Mouse (Mus musculus) heart, embryonic 12.5 days (tissue): ENCODE measurements around the gene Rtn2. TPM values are rescaled to one million over a fixed set of nuclear protein-coding genes. Genes with fewer than 3 reads are reported as not detected.

Experiments
- ATAC-seq: fragments of 200-750 bp; cut with Nextera tagmentation; 2 replicates; pipeline ENCODE4 v1.8.0; 2017; ENCODE audit warnings: moderate TSS enrichment, moderate library complexity; ENCODE audit not compliant: insufficient number of reproducible peaks, low FRiP score
- H3K27ac ChIP-seq: fragments of 300-500 bp; sonication (generic); 2 replicates; pipeline ENCODE4 v1.5.1; 2016; ENCODE audit warnings: mild to moderate bottlenecking, moderate library complexity; ENCODE audit not compliant: poor library complexity, severe bottlenecking
- H3K27me3 ChIP-seq: fragments of 300-500 bp; sonication (generic); replicated peaks from 2 replicates; pipeline ENCODE4 v1.6.1; 2016; ENCODE audit warnings: mild to moderate bottlenecking, moderate library complexity
- H3K36me3 ChIP-seq: fragments of 300-500 bp; sonication (generic); 2 replicates; pipeline ENCODE4 v1.6.1; 2016; ENCODE audit warnings: mild to moderate bottlenecking, moderate library complexity
- H3K4me1 ChIP-seq: fragments of 300-500 bp; sonication (generic); replicated peaks from 2 replicates; pipeline ENCODE4 v1.6.1; 2016; ENCODE audit warnings: mild to moderate bottlenecking
- H3K4me2 ChIP-seq: fragments of 300-500 bp; sonication (generic); 2 replicates; pipeline ENCODE4 v1.6.1; 2016; ENCODE audit warnings: mild to moderate bottlenecking, moderate library complexity
- H3K4me3 ChIP-seq: fragments of 300-500 bp; sonication (generic); 2 replicates; pipeline ENCODE4 v1.5.1; 2016; ENCODE audit warnings: mild to moderate bottlenecking
- H3K9ac ChIP-seq: fragments of 300-500 bp; sonication (generic); 2 replicates; pipeline ENCODE4 v1.6.1; 2016; ENCODE audit warnings: mild to moderate bottlenecking, moderate library complexity
- H3K9me3 ChIP-seq: fragments of 300-500 bp; sonication (generic); replicated peaks from 2 replicates; pipeline ENCODE4 v1.6.1; 2016; ENCODE audit warnings: mild to moderate bottlenecking, moderate library complexity
- WGBS: fragments of 180-500 bp; shearing (Covaris S2); methylation state at CpG from one replicate; pipeline ENCODE4 v1.1.7; 2016; 5-methylcytosine and 5-hydroxymethylcytosine counted together
- polyA plus RNA-seq: library from polyadenylated mRNA; unstranded; fragments of >200 nt; fragmentation: Nextera tagmentation; extraction: Ambion mirVana; gene quantifications from 2 replicates; pipeline ENCODE4 v1.2.1, GENCODE M21; 2016

Rtn2 gene
- polyA plus RNA-seq, 1 experiment from 2014 or later, result 23.6 TPM

DNA sequence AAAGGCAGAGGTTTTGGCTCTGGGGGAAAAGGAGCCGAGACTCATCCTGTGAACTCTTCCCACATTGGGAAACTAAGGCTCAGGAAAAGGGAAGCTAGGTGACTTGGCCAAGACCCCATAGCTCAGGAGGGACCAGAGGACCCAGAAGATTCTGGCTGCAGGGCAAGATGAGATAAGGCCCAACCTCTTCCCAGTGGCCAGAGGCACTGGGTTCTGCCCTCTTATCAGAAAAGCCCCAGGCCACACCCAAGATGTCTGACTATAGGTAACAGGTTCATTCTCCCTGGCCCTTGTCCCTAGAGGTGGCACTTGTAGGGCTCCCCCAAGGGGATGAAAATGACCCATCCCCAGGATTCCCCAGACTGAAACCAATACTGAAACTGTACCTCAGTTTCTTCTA, 35.6 kb upstream of the Rtn2 start:
- WGBS, result 92% methylated on average over 1 of the region's 1 CpGs
- Histone ChIP-seq H3K27ac (no peak overlapping the region), H3K9me3 (no peaks in the 10 kb centered on the region), H3K4me2 (no peak overlapping the region), H3K9ac (no peak overlapping the region), H3K4me1 (no peaks in the 10 kb centered on the region), H3K4me3 (no peak overlapping the region), H3K27me3 (no peaks in the 10 kb centered on the region), H3K36me3 (peaks cover 43% of the 10 kb centered on the region)
- no peak for ATAC-seq

DNA sequence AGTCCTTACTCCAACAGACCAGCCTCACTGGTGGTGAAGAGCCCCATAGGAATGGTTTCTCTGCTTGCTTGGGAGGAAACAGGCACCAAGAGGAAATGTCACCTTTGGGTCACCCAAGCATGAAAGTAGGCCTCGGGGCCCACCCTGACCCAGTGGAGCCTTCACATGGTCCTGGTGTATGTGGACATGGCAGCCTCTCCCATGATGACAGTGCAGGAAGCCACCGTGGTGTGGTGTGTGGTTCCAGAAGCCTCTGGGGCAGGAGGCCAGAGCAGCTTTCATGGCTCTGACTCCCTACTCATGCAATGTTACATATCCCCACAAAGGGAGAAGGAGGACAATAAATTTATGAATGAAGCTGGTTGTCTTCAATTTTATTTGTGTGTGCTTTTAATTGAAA, 34.9 kb upstream of the Rtn2 start:
- no peaks in the 10 kb centered on the region for H3K27me3 ChIP-seq
- no peak overlapping the region for H3K4me2 ChIP-seq
- H3K9me3 ChIP-seq, result no peaks in the 10 kb centered on the region
- WGBS, result 94% methylated on average over 2 of the region's 2 CpGs
- no peak overlapping the region for H3K4me3 ChIP-seq
- peaks cover 43% of the 10 kb centered on the region for H3K36me3 ChIP-seq
- no peak for ATAC-seq
- H3K27ac ChIP-seq, result no peak overlapping the region
- H3K4me1 ChIP-seq, result no peaks in the 10 kb centered on the region
- H3K9ac ChIP-seq, result no peak overlapping the region

GRCm38 (mm10) chr7:19252078-19252477, 30.3 kb upstream of the Rtn2 start:
- 87% methylated on average over 4 of the region's 4 CpGs for WGBS
- H3K27ac ChIP-seq, result no peak overlapping the region
- H3K4me3 ChIP-seq, result no peak overlapping the region
- no peaks in the 10 kb centered on the region for H3K4me1 ChIP-seq
- H3K4me2 ChIP-seq, result no peak overlapping the region
- no peaks in the 10 kb centered on the region for H3K9me3 ChIP-seq
- peaks cover 41% of the 10 kb centered on the region for H3K36me3 ChIP-seq
- H3K27me3 ChIP-seq, result no peaks in the 10 kb centered on the region
- ATAC-seq, result no peak
- no peak overlapping the region for H3K9ac ChIP-seq

- WGBS, result 64% methylated on average over 5 of the region's 5 CpGs
- H3K4me2 ChIP-seq, result no peak overlapping the region
- no peaks in the 10 kb centered on the region; the same call in 1 of the 2 replicates for H3K4me1 ChIP-seq
- H3K9me3 ChIP-seq, result no peaks in the 10 kb centered on the region
- no peaks in the 10 kb centered on the region for H3K27me3 ChIP-seq
- no peak overlapping the region for H3K4me3 ChIP-seq
- H3K36me3 ChIP-seq, result peaks cover 47% of the 10 kb centered on the region
- no peak for ATAC-seq
- no peak overlapping the region for H3K27ac ChIP-seq
- no peak overlapping the region for H3K9ac ChIP-seq
Observed at GRCm38 (mm10) chr7:19253437-19253836, 29.0 kb upstream of the Rtn2 start.

- no peaks in the 10 kb centered on the region for H3K27me3 ChIP-seq
- 83% methylated on average over 17 of the region's 17 CpGs for WGBS
- no peak overlapping the region for H3K27ac ChIP-seq
- H3K4me2 ChIP-seq, result no peak overlapping the region
- no peak for ATAC-seq
- H3K36me3 ChIP-seq, result peaks cover 67% of the 10 kb centered on the region
- H3K9me3 ChIP-seq, result no peaks in the 10 kb centered on the region
- H3K4me3 ChIP-seq, result no peak overlapping the region
- no peaks in the 10 kb centered on the region; the same call in 1 of the 2 replicates for H3K4me1 ChIP-seq
- no peak overlapping the region for H3K9ac ChIP-seq
Observed at GRCm38 (mm10) chr7:19255395-19255794, 27.0 kb upstream of the Rtn2 start.

DNA sequence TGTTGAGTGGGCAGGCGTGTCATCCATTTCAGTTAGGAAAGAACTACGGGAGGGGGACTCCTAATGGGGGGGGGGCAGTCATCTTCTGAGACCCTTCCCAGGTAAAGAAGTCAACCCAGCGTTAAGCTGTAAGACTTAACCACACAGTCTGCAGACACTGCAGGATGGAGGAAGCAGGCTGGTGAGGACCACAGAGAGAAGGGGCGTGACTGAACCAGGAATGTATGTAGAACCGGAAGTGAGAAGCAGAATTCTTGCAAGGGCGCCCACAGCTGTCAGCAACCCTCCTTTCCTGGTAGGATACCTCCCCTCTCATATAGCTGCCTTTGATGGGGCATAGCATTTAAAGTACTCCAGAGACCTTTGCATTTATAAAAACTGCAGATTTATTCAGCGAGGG, 25.9 kb upstream of the Rtn2 start:
- H3K27ac ChIP-seq, result no peak overlapping the region

DNA sequence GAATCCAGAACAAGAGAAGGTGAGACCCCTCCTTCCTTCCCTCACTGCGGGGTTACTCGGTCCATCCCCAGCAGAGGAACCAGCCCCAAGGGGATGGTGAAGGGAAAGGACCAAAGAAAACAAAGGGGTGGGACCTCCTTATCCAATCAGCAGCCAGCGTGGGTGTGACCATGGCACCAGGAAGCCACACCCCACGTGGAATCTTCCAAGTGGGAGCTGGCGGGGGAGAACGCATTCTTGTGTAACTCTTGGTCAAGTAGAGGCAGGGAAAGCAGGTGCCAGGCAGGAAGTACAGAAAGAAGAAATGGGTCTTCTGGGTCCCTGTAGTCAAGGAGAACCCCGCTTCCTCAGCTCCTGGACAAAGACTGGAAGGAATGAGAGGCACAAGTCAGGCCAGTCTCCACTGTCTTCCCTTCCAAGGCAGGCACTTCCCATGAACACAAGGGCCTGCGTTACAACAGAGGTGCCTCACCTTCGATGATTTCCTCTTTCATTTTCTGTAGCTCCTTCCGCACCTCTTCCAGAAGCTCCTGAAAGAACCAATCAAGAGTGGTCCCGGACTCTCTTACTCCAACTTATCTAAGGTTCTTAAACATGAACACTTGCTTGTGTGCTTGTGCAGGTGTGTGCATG, 24.9 kb upstream of the Rtn2 start:
- no peaks in the 10 kb centered on the region; the same call in 1 of the 2 replicates for H3K4me1 ChIP-seq
- H3K27ac ChIP-seq, result no peak overlapping the region; the same call in 1 of the 2 replicates
- 37% methylated on average over 11 of the region's 11 CpGs for WGBS
- peaks cover 82% of the 10 kb centered on the region for H3K36me3 ChIP-seq
- H3K4me2 ChIP-seq, result no peak overlapping the region
- no peaks in the 10 kb centered on the region for H3K27me3 ChIP-seq
- no peaks in the 10 kb centered on the region for H3K9me3 ChIP-seq
- H3K9ac ChIP-seq, result no peak overlapping the region
- H3K4me3 ChIP-seq, result no peak overlapping the region
- ATAC-seq, result peak; percentile 91

More for the DNA sequence above, 25.9 kb upstream of the Rtn2 start:
- no peak for ATAC-seq
- H3K4me1 ChIP-seq, result no peaks in the 10 kb centered on the region; the same call in 1 of the 2 replicates
- 81% methylated on average over 7 of the region's 7 CpGs for WGBS
- H3K9ac ChIP-seq, result no peak overlapping the region
- H3K4me3 ChIP-seq, result no peak overlapping the region
- no peaks in the 10 kb centered on the region for H3K27me3 ChIP-seq
- peaks cover 73% of the 10 kb centered on the region for H3K36me3 ChIP-seq
- no peak overlapping the region for H3K4me2 ChIP-seq
- no peaks in the 10 kb centered on the region for H3K9me3 ChIP-seq

- Histone ChIP-seq H3K36me3 (peaks cover 91% of the 10 kb centered on the region), H3K4me1 (no peaks in the 10 kb centered on the region; the same call in 1 of the 2 replicates), H3K9me3 (no peaks in the 10 kb centered on the region), H3K9ac (no peak overlapping the region), H3K27ac (no peak overlapping the region), H3K4me2 (no peak overlapping the region), H3K4me3 (no peak overlapping the region), H3K27me3 (no peaks in the 10 kb centered on the region)
- WGBS, result 79% methylated on average over 3 of the region's 3 CpGs
- no peak for ATAC-seq
Observed at GRCm38 (mm10) chr7:19258336-19258735, 24.1 kb upstream of the Rtn2 start.

GRCm38 (mm10) chr7:19265147-19265546, 17.3 kb upstream of the Rtn2 start:
- Histone ChIP-seq H3K9me3 (no peaks in the 10 kb centered on the region), H3K36me3 (peaks cover 76% of the 10 kb centered on the region), H3K4me1 (peaks cover 52% of the 10 kb centered on the region), H3K4me2 (0 out of 2 replicates have a peak overlapping the region, but pooled peaks have one; percentile 19), H3K9ac (0 out of 2 replicates have a peak overlapping the region, but pooled peaks have one; percentile 16), H3K27ac (no peak overlapping the region), H3K4me3 (no peak overlapping the region), H3K27me3 (no peaks in the 10 kb centered on the region)
- 13% methylated on average over 7 of the region's 7 CpGs for WGBS
- no peak for ATAC-seq

GRCm38 (mm10) chr7:19265928-19266822, 16.2 kb upstream of the Rtn2 start:
- no peak overlapping the region for H3K4me3 ChIP-seq
- no peaks in the 10 kb centered on the region for H3K9me3 ChIP-seq
- H3K36me3 ChIP-seq, result peaks cover 65% of the 10 kb centered on the region
- ATAC-seq, result no peak
- peaks cover 52% of the 10 kb centered on the region for H3K4me1 ChIP-seq
- WGBS, result 63% methylated on average over 10 of the region's 10 CpGs
- H3K27me3 ChIP-seq, result no peaks in the 10 kb centered on the region
- H3K27ac ChIP-seq, result 0 out of 2 replicates have a peak overlapping the region, but pooled peaks have one; percentile 45
- H3K9ac ChIP-seq, result peak overlapping the region; percentile 49
- H3K4me2 ChIP-seq, result peak overlapping the region; percentile 22; the same call in 1 of the 2 replicates

DNA sequence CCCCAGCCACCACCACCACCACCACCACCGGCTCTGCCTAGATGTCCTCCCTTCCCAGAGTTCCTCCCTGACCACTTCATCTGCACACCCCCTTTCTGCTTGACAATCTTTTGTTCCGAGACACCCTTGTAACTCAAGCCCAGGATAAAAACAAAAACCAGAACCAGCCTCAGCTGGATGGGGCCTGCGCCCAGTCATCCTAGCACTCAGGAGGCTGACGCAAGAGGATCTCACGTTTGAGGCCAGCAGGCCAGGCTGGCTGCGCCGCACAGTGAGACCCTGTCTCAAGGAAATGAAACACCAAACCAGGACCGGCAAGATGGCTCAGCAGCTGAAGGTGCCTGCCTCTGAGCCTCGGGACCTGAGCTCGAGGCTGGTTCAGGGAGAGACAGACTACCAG, 15.4 kb upstream of the Rtn2 start:
- no peak for ATAC-seq
- Histone ChIP-seq H3K27me3 (no peaks in the 10 kb centered on the region), H3K9me3 (no peaks in the 10 kb centered on the region), H3K27ac (peak overlapping the region; percentile 45), H3K4me1 (peaks cover 52% of the 10 kb centered on the region), H3K9ac (peak overlapping the region; percentile 49; the same call in 1 of the 2 replicates), H3K4me2 (peak overlapping the region; percentile 27), H3K36me3 (peaks cover 56% of the 10 kb centered on the region), H3K4me3 (no peak overlapping the region)
- 58% methylated on average over 10 of the region's 10 CpGs for WGBS
